Mouse (Mus musculus) heart, postnatal 0 days (tissue): ENCODE data around the gene Vgll4.

Experiments used
- CTCF ChIP-seq: IDR thresholded peaks from 2 replicates; pipeline ENCODE4 v1.5.1; 2016; ENCODE audit warnings: antibody characterized with exemption, control low read depth, low read depth
- EP300 ChIP-seq: IDR thresholded peaks from 2 replicates; pipeline ENCODE4 v1.6.1; 2016; ENCODE audit warnings: antibody characterized with exemption, low read depth

- no peak for TF ChIP-seq CTCF
- TF ChIP-seq EP300: no peak
Measured at GRCm38 (mm10) chr6:114863501-114863900, 106.3 kb downstream of the Vgll4 start.
